Mouse (Mus musculus): ENCODE measurements around the gene Xdh. TPM values are rescaled to one million over a fixed set of nuclear protein-coding genes. Genes with fewer than 3 reads are reported as not detected.

Xdh gene
- polyA plus RNA-seq, 2 experiments from 2014 or later, result 19.1 to 39.8 TPM

DNA sequence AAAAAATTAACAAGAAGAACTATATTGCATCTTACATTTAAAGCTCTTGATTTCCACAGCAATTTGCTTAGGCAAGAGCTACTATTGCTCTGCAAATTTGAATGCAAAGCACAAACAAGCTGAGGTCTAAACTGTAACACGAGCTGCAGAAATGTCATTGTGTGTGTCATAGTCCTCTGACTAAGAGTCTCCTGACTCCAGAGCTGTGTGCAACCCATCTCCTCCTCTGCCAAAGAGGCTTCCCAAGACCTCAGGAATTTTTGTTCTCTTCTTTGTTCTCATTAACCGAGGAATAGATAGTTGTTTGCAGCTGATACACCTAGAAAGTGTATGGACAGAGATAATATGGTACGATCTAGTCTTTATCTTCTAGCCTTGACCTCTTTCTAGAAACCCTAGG is 8.2 kb downstream of the Xdh start:
- ATAC-seq, result peak; percentile 17

DNA sequence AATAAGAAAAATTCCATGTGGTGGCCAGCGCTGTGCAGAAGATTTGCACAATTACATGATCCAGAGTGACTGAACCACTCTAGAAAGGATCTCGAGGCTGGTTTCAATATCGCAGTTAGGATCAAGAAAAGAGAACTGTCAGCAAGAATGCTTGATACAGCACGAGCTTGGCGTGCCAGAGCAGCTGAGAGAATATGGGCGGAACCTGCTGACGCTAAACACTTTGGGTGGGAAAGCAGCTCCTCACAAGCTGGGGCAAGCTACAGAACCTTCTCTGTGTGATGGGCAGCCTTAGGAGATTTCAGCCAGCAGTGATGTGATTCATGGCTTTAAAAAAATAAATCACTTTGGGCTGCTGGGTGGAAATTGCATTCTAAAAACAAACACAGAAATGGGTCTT is 12.9 kb downstream of the Xdh start:
- ATAC-seq, result no peak

DNA sequence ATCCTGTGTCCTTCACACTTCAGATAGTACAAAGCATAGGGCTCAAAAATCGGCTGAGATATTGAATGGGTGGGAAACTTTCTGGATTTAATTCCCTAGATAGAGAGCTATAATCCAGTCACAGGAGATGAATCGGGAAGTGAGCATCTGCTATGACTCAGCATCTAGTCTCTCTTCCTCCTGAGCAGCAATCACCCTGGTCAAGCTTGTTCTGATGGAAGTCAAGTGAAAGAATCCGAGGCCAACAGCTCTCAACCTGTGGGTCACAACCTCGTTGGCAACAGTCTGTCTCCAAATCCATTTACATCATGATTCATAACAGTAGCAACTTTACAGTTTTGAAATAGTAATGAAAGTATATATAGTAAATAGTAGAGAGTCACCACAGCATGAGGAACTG is 14.8 kb downstream of the Xdh start:
- ATAC-seq, result no peak

DNA sequence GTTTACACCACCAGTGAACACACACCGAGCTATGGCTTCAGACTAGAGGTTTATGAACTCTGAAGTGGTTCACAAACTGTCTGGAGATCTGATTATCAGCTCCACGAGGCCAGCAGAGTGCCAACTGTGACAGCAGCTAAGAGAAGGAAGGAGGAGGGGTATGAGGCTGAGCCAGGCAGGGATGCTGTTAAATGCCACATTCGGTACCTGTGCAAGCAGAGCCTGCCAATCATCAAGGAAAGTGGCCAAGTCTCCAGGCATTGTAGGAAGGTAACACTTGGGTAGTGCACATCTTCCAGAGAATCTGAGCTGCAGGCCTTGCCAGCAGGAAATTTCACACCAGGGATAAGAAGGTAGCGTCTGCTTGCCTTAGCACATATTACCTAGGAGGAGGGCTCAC is 15.7 kb downstream of the Xdh start:
- no peak for ATAC-seq

DNA sequence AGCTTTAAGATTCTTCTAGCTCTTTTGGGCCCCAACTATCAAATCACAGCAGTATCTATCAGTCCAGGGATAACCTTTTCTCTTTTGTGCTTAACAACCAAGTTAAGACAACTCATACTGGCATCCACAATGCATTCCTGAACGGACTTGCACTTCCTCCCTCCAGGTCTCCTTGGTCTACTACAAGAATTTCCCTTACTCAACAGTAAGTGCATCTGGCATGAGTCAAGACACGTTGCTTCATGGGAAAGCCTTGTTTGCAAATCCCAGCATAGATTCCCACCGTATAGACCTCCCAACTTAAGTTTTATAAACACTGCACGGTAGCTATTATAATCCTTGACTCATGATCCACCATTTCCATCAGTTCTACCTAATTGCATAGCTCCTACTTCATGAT is 16.4 kb downstream of the Xdh start:
- ATAC-seq, result no peak

DNA sequence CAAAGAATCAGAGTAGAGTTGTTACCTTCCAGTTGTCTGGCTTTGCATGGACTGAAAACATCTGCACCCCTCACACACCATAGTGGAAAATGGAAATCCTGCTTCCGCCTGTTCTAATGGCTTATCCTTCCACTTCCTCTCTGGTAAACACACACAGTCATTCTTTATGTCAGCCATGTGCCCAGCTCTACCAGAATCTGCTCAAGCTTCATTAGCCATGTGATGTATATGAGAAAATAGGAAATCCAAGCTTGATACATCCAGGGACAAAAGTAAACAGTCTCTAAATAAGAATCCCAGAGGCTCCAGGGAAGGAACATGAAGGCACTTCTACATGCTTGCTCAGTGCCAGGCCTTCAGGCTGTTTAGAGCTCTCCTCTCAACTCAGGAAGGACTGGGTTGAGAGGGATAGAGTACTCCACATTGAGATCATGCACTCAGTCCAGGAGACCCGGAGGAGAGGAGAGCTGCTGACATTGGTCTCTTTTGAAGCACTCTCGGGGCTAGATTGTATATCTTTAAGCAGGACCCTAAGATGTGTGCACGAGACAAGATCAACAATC is 17.4 kb downstream of the Xdh start:
- no peak for ATAC-seq

DNA sequence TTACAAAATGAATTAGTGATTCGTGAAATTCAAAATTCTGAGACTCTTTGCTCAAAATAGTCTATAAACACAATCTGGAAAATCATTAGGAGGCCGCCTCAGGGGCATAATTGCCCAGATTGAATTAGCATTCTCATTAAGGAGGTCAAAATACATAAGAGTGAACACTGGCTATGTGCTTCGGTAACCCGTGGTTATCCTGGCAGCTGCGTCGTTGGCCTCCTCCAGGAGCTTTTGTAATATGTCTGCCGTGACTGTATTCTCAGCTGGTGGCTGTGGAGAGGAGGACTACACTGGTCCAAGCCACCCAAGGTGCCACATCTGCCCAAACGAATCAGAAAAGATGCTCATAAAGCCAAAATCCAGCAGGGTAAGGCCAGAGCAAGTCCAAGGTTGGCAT is 30.5 kb downstream of the Xdh start:
- no peak for ATAC-seq

DNA sequence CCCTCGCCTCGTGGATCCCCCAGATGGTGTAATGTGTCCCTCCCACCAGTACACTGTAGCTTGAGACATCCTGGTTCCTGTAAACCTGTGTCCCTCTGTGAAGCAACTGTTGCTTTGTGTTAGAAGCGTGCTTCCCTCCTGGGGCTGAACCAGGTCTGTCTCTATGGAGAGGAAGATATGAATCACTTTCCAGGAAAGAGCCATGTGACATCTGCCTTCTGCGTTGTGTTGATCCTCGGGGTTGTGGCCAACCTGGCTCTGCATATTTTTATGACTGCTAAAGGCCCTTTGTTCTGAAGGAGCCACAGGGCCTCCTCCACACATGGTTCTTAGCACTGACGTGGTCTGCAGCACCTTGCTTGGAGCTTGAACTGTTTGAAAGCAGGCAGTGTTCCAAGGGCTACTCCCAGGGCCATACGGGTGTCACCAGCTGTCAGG is 31.0 kb downstream of the Xdh start:
- ATAC-seq, result no peak

DNA sequence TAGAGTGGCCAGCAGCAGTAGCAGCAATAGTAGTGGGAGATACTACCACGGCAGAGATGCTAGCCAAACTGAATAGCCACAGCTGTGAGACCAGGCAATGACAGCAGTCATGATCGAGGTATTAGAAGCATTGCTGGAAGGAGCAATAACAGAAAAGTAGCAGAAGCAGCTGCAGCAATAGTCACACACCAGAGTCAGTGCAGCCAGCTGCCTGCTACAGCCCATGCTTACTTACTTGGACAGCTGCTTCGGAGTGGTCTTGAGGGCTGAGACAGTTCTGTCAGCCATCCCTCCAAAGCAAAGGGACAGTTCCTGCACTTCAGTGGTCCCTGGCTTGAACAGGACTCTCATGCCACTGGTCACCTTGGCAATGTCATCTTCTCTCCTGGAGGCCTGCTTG is 31.9 kb downstream of the Xdh start:
- no peak for ATAC-seq

DNA sequence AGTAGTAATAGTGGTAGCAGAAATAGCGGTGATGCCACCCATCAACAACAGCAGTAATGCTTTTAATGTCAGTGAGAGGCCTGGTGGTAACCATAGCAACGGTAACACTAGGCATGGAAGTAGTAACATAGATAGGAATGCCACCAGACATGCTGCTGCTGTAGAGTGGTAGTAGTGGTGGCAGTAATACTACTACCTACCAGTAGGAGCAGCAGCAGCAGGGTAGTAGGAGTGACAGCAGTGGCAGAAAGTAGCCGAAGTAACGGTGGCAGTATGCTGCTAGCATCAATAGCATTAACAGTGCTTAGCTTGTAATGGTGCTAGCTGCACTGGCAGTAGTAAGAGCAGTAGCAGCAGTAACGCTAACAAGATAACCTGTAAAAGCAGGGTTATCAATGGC is 32.3 kb downstream of the Xdh start:
- peak; percentile 61 for ATAC-seq

DNA sequence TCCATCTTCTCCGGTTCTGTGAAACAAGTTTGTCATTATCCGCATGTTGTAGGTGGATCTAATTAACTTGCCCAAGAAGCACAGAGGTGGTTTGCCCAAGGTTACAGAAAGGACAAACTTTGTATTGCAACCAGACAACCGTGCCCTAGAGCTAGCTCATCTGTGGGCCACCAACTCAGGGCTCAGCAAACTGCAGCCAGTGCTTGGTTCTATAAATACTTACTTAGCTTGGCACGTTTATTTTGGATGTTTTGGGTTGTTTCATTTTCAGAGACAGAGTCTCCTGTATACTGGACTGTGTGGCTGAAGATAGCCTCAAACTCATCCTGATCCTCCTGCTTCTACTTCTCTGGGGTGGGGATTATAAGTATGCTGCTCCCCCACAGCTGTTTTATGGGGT is 35.3 kb downstream of the Xdh start:
- ATAC-seq, result no peak

DNA sequence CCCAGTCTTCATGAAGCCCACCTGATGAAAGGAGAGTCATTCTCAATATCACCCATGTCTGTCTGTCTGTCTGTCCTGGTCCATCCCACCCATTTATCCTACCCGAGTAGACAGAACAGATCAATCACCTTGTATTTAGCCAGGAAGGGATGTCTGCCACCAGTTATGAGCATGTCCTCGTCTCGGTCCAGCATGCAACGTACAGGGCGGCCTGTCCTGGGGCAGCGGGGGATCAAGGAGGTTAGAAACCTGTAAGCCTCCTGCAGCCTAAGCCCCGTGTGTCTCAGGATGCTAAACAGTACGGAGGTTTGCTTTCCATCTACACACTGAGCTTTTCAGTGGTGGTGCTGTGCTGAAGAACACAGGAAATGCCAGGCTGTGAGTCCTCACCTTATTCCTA is 43.9 kb downstream of the Xdh start:
- ATAC-seq, result no peak

DNA sequence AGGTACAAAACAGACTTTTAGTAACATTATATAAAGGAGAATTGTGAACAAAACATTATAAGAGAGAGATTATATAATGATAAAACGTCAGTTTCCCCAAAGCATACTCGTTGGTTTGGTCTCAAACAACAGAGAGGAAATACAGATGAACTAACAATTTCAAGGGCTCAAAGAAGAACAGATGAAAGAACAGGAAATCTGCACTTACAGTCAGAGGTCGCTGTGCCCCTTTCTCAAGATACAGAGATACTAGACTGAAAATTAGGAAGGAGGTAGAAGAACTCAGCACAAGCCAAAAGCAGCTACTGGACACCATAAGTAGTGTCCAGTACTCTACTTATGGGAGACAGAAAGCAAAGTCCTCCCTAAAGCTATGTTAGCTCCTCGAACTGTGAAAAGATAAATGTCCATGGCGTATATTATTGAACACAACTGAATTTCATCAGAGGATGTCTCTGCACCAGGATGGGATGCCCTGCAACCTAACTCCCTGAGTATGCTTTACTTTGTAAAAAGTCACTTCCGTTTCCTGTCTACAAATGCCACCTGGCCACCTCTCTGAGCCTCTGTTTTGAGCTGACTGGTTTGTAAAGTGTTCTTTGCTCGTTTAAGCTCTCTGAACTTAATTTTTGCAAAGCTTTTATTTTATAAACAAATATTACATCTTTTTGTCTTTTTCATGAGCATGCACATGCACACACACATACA is 44.8 kb downstream of the Xdh start:
- peak; percentile 76 for ATAC-seq

DNA sequence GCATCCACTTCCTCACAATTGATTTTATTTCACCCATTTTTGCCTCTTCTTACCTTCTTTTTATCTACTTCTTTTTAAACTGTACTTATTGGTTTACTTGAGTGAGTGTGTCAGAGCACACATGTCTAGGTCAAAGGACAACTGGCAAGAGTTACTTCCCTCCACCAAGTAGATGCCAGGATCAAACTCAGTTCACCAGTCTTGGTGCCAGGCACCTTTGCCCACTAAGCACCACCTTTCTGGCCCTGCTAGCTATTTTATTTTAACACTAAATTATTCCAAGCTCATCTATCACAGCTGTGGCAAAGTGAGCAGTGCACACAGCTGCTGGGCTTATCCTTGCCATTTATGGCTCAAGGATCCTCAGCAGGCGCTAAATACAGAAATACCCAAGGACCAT is 46.9 kb downstream of the Xdh start:
- ATAC-seq, result no peak

DNA sequence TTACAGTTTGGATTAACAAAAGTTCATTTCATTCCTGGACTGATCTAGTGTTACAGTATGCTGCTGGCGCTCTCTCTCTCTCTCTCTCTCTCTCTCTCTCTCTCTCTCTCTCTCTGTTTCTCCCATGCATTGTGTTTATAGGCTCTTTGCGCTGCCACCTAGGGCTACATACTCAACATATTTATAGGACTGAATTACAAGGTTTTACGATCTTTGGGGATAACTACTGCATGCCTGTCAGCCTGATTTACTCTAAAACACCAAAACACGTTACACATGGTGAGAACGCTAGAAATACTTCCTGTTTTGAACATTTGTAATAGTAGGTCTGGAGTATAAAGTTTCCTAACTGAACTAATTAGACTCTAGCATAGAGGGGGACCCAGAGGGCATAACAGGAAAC is 47.8 kb downstream of the Xdh start:
- ATAC-seq, result no peak

DNA sequence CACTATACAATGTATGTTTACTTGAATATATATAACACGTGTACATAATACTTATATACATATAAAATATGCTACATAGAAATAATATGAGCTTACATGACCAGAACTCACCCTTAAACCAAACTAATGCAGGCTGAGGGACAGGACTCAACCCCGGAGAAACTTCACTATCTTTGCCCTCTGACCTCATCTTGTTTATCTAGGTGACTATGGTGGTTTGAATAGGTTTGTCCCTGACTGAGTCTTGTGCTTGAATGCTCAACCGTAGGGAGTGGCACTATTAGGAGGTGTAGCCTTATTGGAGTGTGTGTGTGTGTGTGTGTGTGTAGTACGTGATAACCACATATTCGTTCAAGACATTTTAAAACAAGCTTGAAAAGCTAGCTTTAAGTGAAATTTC is 55.6 kb downstream of the Xdh start:
- no peak for ATAC-seq

DNA sequence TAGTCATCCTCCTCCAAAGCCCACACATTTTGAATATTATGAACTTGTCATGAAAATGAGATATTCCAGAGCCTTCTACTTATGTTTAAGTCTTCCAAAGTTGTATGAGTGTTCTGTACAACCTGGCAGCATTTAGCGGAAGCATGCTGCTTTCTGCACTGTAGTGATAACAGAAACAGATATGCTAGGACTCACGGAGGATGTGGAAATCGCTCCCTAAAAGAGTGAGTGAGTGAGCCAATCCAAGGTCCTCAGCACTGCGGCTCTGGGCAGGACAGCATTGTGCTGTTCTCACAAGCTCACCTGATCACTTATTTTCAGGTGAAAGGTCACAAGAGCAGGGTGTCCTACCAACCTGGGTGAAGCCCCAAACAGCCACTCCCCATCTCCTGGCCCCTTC is 56.2 kb downstream of the Xdh start:
- no peak for ATAC-seq

DNA sequence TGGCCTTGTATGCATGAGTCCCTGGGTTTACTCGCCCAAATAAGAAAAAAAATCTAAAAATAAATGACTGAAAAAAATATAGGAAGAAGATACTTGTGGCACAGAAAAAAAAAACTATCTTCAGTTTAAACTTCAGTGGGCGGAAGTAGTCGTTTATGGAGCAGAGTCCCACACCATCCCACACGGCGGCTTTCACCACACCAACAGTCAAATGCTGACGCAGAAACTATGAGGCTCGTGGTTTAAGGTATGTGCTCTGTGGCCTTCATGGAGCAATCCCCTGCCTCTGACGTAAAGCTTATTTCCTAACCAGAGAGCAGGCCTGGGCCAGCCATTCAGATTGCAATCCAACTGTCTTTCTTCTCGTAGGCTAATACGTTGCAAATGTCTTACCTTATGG is 56.8 kb downstream of the Xdh start:
- ATAC-seq, result peak; percentile 72

DNA sequence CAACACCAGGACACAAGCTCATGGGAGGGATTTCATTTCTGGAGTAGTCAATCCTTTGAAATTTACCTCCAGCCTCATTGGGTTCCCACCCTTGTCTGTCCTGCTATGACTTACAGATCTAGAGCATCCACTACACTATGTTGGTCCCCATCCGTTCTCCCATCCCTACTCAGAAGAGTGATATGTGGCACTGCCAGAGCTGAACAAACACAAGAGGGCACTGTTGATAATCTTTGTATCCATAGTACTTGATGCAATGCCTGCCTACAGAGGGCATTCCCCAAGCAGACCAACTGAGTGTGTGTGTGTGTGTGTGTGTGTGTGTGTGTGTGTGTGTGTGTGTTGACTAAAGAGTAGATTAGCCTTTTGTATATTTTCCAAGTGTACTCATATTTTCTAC is 58.4 kb downstream of the Xdh start:
- ATAC-seq, result peak; percentile 57

DNA sequence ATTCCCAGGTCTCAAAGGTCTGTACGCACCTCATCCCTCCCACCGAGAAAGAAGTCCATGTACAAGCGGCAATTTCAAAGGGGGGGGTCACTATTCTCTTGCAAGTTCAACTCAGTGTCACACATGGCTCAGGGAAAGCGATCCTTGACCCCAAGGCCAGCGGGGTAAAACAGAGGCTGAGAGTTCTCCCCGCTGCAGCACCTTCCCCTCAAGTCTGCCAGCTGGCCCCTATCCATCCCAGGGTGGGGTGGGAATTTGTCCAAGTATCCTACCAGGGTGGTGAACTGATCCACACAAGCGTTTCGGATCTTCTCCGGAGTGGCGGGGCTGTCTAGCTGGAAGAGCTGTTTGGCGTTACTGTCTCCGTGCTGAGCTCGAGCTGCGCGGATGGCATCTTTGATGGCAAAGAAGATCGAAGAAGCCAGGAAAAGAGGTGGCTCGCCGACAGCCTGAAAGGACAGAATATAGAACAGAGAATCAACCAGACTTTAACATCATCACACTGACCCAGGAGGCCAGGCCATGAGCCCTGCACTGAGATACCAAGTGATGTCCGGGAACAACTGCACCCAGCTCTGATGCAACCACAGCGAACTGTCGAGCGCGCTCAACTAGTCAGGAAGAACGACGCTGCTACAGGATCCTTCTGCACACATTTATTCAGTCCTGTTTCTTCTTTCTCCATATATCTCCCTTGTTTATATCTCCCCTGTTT is 63.8 kb downstream of the Xdh start:
- ATAC-seq, result no peak

DNA sequence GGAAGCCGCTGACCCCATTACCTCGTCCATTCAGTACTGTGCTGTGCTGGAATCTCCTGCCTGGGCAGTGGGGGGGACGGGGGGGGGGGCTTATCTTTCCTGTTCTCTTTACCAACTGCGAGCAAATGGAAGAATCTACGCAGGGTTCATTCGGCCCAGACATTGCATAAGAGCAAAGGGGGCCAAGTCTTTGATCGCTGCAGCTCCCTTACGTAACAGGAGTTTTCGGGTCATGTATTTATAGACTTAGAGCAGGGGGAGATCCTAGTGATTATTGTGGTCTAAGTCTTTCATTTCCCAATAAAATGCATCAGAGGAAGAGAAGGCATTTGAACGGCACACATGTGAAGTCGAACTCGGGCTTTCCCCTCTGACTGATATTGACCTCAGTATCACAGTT is 66.7 kb downstream of the Xdh start:
- ATAC-seq, result no peak

DNA sequence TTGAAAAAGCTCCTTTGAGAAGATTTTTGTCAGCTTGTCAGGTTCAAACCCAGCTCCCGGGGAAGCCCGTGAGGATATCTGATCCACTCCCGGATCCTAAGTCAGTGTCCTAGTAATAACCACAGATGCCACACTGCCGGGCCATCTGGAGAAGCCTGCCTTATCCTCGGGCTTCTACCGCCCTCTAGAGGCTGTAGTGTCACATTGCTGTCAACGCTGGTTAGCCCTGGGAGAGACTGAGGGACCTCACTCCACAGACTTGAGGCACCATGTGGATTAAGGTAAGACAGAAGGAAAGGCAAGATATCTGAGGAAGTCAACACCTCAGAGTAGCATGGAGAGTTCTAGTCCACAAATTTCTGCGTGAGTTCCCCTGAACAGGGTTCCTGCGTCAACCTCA is 67.8 kb downstream of the Xdh start:
- ATAC-seq, result peak; percentile 96

DNA sequence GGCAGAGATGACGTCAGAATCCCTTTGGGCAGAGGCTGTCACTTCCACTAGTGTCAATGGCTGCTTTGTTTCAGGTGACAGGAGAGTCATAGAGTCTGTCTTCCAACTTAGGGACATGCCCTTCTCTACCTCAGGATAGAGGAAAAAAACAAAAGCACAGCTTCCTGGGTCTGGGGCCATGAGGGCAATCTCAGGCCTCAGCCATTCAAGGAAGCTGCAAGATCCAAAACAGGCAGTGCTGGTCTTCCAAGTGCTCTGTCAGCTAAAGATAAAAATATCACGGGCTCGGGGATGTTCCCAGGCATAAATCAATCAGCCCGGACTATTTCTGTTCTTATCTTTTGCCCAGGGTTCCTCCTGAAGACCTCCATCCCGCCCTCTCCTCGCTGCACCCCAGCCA is 68.7 kb downstream of the Xdh start:
- no peak for ATAC-seq

DNA sequence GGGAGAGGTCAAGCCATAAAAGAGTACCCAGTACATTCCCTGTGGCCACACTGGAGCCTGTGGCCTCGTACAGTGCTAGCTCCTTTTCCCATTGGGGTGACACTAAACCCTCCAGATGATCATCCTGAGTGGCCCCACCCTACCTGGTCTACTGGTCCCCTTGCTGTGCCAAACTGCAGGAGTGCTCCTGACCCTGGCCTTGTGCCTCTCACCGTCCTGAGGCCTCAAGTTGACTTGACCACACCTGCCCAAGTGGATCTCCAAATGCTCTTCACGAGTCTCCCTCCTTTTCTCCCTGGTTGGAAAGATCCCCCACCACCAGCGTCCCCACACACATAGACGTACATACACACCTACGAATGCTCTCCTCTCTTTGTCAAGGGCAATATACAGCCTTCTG is 69.7 kb downstream of the Xdh start:
- ATAC-seq, result no peak

All from activated CD4-positive, CD25-positive, alpha-beta regulatory T cell, adult 4 months (primary cell).